Mouse (Mus musculus): ENCODE results near the gene Ncf2.

The Ncf2 gene

DNA sequence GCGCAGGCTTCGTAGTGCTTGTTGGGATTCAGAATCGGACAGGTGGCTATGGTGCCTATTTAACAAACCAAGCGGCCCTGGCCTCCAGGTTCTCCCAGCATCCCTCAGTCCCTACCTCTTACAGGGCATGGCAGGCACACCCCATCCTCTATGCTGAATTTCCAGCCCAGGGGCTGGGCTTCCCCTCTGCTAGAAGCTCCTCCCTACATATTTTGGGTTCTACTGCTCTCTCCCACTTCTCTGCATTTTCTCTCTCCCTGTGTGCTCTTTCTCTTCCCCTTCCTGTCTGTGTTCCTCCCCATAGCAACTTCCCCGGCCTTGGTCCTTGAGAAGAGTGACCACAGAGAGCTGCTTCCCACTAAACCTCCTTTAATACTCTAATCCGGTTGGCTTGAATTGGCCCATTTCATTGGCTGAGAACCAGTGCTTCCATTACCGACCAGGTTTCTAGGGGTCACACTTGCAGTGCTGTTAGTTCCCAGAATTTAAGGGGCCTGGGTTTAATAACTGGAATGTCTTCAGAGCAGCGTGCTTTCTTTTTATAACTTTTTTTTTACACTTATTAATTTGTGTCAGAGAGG lies 3.2 kb upstream of the Ncf2 start:
- no peak for DNase-seq

DNA sequence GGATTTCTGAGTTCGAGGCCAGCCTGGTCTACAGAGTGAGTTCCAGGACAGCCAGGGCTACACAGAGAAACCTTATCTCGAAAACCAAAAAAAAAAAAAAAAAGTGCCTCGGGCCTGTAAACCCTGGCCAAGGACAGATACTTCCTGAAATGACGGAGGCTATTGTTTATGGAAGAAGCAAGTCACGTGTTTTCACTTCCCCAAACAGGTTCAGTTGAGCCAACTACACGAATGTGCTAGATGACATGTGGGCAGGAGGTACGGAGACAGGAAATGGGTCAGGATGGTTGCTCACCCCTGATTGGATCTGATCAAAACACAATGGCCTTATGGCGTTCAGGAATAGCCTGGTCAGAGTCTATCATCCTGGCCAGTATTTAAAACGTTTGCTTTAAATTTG lies 1.9 kb upstream of the Ncf2 start:
- DNase-seq, result no peak

DNA sequence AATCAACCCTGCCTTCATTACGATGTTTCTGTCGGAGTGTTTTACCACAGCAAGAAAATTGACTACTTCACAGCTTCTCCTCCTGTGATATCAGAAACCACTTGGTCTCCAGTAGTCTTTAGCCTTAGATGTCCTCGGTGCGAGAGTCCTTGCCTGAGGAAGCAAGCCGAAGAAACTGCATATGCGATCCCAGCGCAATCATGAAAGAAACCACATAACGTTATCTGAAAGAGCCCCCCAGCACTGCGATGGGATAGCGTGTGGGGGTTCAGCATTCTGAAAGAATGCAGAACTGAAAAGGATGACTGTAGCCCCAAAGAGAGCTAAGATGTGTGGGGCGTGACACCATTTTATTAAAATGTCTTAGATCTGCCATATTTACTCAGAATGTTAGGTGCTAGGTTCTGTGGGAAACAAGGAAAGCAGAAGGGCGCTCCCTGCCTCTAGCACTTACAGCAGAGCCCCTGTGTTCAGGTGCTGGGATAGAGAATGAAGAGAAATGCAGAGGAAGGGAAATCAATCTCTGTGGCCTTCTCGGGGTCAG lies 711 bp downstream of the Ncf2 start:
- DNase-seq, result no peak

DNA sequence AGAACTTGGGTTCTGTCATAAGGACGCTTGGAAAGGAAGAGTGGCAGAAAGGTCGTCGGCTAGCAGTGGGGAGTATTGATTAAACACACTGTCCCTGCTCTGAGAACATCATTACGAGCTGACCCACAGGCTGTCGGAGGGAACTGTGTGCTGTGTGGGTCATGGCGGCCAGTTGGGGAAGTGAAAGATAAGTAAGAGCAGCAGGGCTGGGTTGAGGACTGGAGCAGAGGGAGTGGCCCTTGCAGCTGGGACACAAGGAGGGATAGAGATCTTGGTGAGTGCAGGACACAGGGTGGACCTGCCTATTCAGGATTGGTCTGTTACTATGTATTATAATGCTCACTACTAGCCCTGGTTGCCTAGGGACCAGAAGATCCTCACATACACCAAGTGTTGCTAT lies 4.9 kb downstream of the Ncf2 start:
- no peak for DNase-seq

DNA sequence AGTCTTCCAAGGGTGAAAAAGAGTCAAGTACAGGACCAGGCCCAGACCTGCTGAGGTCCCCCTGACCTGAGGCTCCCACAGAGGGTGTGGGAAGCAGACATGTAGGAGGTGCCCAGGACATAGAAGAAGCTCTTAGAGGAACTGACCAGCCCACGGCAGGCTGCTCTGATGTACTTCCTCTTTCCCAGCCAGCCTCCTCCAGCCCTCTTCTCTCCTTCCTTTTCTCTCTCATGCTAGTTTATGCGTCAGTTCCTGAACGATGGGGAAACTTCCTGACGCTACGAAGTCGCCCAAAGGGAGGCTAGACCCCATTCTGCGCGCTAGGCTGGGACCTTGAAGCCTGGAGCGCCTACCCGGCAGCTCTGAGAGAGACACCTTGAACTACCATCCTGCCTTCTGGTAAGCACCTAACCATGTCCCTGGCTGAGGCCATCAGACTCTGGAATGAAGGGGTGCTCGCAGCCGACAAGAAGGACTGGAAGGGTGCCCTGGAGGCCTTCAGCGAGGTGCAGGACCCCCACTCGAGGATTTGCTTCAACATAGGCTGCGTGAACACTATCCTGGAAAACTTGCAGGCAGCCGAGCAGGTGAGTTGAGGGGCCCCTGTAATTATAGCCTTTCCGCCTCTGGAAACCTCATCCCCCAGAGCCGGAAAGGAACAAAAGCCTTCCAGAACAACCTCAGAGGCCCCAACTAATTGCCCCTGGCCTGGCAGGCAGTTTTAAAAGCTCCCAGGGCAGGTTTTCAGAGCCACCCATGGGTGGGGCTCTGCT lies 7.8 kb downstream of the Ncf2 start:
- no peak for DNase-seq

GRCm38 (mm10) chr1:152808392-152808680 lies 8.3 kb downstream of the Ncf2 start:
- no peak for DNase-seq

DNA sequence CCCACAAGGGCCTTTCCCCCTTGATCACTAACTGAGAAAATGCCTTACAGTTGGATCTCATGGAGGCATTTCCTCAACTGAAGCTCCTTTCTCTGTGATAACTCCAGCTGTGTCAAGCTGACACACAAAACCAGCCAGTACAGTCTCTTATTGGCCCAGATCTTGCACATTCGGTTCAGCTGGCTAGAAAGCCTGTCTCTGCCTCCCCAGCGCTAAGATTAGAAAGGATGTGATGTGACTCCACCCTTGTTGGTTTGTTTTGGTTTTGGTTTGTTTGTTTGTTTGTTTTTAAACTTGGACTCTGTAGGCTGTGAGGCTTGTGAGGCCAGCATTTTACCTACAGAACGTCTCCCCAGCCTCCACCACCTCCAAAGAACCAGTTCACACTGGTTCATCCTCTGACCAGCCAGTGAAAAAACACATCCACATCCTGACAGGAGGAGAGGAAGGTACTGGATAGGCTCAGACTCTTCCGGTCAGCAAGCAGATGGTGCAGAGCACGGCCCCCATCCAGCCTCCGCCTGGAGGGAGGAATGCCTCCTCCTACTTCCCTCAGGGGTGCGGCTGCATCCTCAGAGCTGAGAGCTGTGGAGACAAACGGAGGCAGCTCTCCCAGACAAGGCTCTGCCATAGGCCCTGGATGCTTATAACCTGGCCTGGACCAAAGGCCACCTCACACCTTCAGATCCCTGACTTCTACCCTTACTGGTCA lies 9.7 kb downstream of the Ncf2 start:
- DNase-seq, result peak; percentile 72

- peak; percentile 68 for DNase-seq
Observed at GRCm38 (mm10) chr1:152810533-152811439, 10.8 kb downstream of the Ncf2 start.

DNA sequence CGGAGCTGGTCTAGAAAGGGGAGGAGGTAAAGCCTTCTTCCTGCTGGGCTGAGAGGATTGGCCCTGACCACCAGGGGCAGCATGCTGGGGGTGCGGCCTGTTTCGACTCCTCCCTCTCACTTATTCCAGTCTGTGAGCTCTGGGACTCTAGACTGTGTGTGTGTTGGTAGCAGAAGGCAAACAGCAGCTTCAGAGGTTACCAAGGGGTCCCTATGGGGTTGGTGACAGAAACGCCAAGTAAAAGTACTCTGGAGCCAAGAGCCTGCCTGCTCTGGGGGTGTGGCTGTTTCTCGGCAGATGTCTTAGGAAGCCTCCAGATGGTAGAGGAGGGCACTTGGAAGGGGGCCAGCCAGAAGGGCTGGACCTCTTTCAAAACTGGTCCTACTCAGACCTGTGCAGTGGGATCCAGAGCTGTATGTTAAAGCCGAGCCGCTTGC lies 15.3 kb downstream of the Ncf2 start:
- peak; percentile 90 for DNase-seq

DNA sequence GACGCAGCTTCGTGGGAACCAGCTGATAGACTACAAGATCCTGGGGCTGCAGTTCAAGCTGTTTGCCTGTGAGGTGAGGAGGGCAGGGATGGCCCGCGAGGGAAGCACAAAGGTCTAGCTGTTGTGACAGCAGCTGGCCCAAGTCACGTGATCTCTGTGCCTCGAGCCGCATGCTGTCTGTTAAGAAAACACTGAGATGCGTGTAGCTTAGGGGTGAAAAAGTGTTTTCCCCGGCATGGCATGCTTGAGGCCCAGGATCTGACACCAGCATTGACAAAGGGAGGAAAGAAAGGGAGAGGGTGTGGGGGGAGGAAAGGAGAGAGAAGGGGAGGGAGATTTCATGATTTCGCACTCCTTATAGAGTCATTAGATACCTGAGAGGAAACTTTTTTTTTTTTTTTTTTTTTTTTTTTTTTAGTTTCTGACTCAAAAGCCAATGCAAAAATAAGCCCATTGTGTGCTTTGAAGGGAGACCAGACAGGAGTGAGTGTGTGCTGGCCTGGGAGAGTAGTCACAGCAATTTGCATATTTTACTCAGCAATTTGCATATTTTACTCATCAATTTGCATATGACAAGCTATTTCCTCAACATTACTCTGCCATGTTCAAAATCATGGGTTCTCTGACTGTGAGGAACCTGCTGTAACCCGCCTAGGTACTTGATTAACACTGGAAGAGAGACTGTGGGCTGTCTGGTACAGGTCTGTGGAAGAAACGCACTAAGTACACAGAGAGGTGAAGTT lies 17.2 kb downstream of the Ncf2 start:
- peak; percentile 74 for DNase-seq

DNA sequence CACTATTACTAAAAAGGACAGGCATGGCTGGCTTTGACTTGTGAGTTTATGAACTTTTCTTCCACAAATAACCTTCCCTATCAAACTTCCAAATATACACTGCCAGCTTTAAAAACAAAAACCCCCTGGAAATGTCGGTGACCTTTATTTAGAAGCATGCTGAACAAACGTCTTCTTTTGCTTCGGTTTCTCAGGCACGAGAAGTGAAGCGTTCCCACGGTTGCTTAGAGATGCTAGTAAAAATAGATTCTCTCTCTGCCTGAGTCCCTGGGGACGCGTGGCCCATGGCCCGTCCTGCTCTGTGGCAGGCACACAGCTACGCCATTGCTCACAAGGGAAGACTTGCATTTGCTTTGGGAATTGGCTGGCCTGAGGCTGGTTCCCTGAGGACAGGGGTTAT lies 17.8 kb downstream of the Ncf2 start:
- peak; percentile 32 for DNase-seq

- DNase-seq, result no peak
Observed at GRCm38 (mm10) chr1:152819558-152819957, 19.6 kb downstream of the Ncf2 start.

DNA sequence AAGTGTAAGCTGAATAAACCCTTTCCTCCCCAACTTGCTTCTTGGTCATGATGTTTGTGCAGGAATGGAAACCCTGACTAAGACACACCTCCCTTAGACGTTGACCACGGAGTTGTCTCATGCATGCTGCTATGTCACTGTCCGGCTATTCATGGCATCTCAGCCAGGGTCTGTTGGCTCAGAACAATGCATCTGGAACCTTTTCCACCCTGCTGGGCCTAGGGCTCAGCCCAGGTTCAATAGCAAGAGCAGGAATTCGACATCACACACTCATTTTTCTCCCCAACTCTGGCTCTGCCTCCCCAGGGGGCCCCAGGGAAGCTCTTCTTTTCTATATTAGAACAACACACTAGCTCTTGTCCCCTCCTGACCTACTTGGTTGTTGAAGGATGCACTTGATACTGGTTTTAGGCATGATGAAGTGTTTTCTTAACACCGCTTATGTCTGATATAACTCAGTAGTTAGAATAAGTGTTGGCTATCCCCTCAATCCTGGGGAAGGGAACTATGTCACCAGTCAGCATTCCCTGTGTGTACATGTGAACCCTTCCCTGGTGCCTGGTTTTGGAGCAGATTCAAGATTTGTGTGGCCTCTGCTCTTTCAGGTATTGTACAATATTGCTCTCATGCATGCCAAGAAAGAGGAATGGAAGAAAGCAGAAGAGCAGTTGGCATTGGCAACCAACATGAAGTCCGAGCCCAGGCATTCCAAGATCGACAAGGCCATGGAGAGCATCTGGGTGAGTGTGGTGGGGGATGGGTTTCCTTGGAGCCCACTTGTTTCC lies 21.1 kb downstream of the Ncf2 start:
- DNase-seq, result no peak

- no peak for DNase-seq
Observed at GRCm38 (mm10) chr1:152821746-152822145, 21.8 kb downstream of the Ncf2 start.

DNA sequence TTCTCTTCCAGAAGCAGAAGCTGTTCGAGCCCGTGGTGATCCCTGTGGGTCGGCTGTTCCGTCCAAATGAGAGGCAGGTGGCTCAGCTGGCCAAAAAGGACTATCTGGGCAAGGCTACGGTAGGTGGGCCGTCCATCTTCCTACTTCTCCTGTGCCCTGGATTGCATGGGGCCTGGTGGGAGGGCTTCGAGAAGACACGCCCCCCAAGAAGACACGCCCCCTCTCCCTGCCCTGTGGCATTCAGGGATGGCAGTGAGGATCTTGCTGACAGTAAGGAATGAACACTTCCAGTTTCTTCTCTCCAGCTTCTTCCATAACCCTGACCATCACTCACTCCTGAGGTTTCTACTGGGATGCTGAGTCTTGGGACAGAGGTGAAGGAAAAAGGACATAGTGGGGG lies 24.2 kb downstream of the Ncf2 start:
- no peak for DNase-seq

- DNase-seq, result no peak
Observed at GRCm38 (mm10) chr1:152826446-152826845, 26.5 kb downstream of the Ncf2 start.

DNA sequence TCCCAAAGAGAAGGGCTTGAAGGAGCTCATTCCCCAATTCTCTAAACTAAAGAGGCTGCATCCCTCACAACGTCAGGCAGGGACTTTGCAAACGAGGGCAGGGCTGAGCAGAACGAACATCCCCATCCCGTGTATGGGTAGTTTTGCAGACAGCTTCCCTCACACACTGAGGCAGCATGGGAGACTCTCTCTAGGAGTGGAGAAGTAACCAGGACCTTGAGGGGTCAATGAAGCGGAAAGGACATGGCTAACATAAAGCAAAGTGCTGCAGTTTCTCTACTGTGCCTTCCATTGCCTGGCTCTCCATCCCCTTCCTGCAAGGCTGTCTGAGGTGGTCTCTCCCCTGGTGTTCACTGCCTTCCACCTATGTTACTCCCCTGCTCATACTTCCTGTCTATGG lies 28.2 kb downstream of the Ncf2 start:
- no peak for DNase-seq

DNA sequence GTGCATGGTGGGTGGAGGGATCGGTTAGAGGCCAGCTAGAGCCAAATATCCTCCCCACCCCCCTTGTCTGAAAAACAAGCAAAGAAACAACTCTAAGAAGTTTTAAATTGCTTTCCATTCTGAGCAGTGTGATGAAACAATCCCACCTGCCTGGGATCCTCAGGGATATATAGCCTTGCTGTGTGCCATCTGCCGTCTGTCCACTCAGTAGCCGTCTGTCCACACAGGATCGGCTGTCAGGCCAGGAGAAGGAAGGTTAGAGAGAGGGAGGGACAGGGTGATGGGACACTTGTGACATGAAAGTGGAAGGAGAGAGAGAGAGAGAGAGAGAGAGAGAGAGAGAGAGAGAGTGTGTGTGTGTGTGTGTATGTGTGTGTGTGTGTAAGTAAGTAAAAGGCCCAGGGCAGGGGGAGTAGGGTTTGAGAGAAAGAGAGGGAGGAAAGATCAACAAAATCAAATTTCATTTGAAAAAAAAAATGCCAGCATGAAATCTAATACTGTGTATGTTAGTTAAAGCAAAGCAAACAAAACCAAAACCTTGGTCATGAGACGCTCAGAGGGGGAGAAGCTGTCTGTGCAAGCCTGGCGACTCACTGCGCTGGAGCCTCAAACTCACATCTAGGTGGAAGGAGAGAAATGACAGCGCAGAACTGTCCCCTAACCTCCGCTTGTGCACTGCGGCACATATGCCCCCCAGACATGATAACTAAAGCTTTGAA lies 28.8 kb downstream of the Ncf2 start:
- no peak for DNase-seq

DNA sequence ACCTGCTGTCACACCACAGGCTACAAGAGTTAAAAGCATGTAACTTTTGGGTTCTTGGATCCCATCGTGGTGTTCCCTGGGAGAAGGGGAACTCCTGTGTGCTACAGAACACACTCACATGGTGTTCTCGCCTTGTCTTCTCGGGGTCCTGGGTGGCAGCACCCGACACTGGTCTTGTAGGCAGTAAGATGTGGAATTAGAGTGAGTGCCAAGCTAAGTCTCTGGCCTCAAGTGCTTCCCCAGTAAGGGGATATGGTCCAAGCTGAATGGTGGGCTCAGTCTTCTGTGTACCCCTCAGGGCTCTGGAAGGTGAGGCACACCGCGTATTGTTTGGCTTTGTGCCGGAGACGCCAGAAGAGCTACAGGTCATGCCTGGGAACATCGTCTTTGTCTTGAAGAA lies 30.1 kb downstream of the Ncf2 start:
- DNase-seq, result no peak

GRCm38 (mm10) chr1:152831003-152831402 lies 31.0 kb downstream of the Ncf2 start:
- no peak for DNase-seq

DNA sequence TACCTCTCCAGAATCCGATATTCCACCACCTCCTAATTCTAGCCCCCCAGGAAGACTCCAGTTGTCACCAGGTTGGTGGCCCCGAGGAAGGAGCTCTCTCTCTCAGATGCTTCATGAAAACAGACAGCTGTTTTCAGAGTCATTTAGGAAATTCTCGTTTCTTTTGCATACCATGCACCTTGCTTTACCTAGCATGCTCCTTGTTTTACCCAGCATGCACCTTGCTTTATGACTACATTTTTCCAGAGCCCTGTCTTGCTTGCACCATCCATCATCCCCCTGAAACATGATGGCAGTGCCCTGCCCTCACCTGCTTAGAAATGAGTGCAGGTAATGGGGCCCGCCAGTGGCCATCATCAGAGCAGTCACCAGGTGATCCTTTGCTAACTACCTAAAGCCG lies 31.6 kb downstream of the Ncf2 start:
- no peak for DNase-seq
